Mouse (Mus musculus): ENCODE data around the gene Reps2. TPM values are rescaled to one million over a fixed set of nuclear protein-coding genes. Genes with fewer than 3 reads are reported as not detected.
A peak's percentile ranks its signal among the peaks of the same experiment; 100 is the strongest.

Reps2 gene
- polyA plus RNA-seq, 1 experiment from 2014 or later: 3.1 TPM

DNA sequence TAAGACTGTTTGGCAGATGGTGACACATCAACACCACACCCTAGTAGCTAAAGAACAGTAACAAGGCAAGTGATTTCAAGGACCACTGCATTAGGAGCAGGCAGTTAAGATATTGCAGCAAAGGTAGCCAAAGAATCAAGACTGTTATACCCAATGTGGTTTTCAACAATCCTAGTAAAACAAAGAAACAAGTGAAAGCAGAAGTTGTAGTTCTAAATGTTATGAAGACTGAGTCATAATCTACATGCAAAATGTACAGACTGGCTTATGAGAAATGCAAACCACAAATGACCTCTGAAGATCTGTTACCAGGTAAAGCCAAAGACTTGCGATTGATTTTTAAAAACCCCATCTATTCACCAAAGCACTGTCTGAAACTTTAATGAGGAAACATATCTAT, 101.5 kb downstream of the Reps2 start:
- 81% methylated on average over 1 of the region's 1 CpGs for WGBS
- DNase-seq (ENCODE audit: low spot score) (no peak), ATAC-seq (ENCODE audit: low read depth) (no peak)
- H3K27ac ChIP-seq (replicated peaks; ENCODE audit: low read depth, low read length): no peak overlapping the region
- H3K4me1 ChIP-seq (ENCODE audit: control insufficient read depth, insufficient read depth, low read length): no peaks in the 10 kb centered on the region
- no peak overlapping the region for H3K4me2 ChIP-seq (ENCODE audit: low read depth, low read length)
- H3K9me3 ChIP-seq (ENCODE audit: control insufficient read depth, low read length): no peaks in the 10 kb centered on the region
- H3K36me3 ChIP-seq (ENCODE audit: control insufficient read depth, insufficient read depth, low read length): no peaks in the 10 kb centered on the region
- peaks cover 8% of the 10 kb centered on the region for H3K27me3 ChIP-seq (replicated peaks; ENCODE audit: control insufficient read depth, insufficient read depth, low read length)
- no peak overlapping the region for H3K9ac ChIP-seq (ENCODE audit: low read depth, low read length)
- no peak overlapping the region for H3K4me3 ChIP-seq (ENCODE audit: low read depth, low read length)

DNA sequence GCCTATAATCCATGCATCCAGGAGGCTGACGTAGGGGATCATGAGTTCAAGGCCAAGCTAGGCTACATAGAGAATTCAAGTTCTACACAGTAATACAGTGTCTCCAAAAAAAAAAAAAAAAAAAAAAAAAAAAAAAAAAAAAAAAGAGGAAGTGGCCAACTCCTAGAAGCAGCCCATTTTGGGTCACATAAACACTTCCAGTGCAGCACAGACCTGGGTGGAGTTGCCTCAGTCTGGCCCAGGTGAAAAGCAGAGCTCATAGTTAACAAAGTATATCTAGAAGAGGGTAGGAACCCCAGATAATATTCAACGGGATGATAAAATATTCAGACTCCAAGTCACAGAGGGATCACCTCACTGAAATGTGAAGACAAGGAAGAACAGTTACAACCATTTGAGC, 112.4 kb downstream of the Reps2 start:
- Histone ChIP-seq H3K27ac (replicated peaks; ENCODE audit: low read depth, low read length) (no peak overlapping the region), H3K4me3 (ENCODE audit: low read depth, low read length) (no peak overlapping the region), H3K27me3 (replicated peaks; ENCODE audit: control insufficient read depth, insufficient read depth, low read length) (peaks cover 10% of the 10 kb centered on the region; the same call in 1 of the 2 replicates), H3K9me3 (ENCODE audit: control insufficient read depth, low read length) (no peaks in the 10 kb centered on the region), H3K36me3 (ENCODE audit: control insufficient read depth, insufficient read depth, low read length) (no peaks in the 10 kb centered on the region), H3K4me2 (ENCODE audit: low read depth, low read length) (no peak overlapping the region), H3K4me1 (ENCODE audit: control insufficient read depth, insufficient read depth, low read length) (no peaks in the 10 kb centered on the region), H3K9ac (ENCODE audit: low read depth, low read length) (no peak overlapping the region)
- no peak for ATAC-seq (ENCODE audit: low read depth)
- DNase-seq (ENCODE audit: low spot score): no peak
- 96% methylated on average over 2 of the region's 2 CpGs for WGBS

DNA sequence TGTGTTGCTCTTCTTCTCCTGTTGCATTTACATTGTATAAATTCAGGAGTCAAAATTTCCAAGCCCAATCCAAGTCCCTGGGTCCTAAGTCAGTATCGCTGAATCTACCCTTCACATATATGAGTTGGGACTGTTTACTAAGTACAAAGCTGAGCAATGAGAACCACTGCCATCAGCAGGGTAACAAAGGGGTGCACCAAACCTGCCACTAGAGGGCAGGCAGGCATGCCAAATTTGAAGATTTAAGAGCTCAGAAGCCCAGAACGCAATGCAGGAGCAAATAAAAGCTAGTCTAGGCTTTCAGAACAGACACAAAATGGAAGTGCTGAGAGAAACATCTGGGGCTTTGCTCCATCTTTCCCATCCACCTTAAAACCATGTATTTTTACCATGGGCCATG, 116.2 kb downstream of the Reps2 start:
- WGBS: 27% methylated on average over 2 of the region's 2 CpGs
- Histone ChIP-seq H3K4me1 (ENCODE audit: control insufficient read depth, insufficient read depth, low read length) (no peaks in the 10 kb centered on the region), H3K4me2 (ENCODE audit: low read depth, low read length) (no peak overlapping the region), H3K36me3 (ENCODE audit: control insufficient read depth, insufficient read depth, low read length) (no peaks in the 10 kb centered on the region), H3K9me3 (ENCODE audit: control insufficient read depth, low read length) (no peaks in the 10 kb centered on the region), H3K27ac (replicated peaks; ENCODE audit: low read depth, low read length) (no peak overlapping the region), H3K4me3 (ENCODE audit: low read depth, low read length) (no peak overlapping the region), H3K9ac (ENCODE audit: low read depth, low read length) (no peak overlapping the region), H3K27me3 (replicated peaks; ENCODE audit: control insufficient read depth, insufficient read depth, low read length) (peaks cover 16% of the 10 kb centered on the region)
- DNase-seq (ENCODE audit: low spot score) (peak; percentile 67), ATAC-seq (ENCODE audit: low read depth) (no peak)

DNA sequence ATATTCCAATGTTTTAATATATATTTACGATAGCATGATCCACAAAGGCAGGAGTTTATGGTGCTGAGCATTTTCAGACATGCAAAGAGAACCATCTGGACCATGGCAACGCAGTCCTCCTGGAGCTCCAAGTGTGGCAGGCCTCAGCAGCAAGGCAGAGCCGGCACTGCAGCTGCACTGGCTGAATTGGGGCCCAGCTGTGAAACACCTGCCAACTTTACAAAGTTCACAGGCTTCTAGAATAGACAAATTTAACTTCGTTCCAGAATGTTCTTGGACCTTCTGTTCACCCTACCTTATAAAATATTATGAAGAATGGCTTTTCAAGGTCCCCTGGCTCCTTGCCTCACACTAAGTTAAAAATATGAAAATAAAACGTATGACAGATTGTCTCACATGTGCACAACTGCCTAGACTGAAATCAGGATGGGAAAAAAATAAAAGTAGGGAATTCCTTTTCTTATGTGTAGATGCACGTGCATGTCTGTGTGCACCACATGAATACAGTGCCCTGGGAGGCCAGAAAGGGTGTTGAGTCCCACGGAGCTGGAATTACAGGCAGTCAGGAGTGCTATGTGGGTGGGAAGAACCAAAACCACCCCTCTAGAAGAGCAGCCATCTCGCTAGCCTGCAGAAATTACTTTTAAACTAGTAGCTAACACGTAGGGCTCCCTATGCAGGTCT, 121.5 kb downstream of the Reps2 start:
- peak; percentile 77; the same call in 1 of the 2 replicates for ATAC-seq (ENCODE audit: low read depth)
- no peak overlapping the region for H3K27ac ChIP-seq (replicated peaks; ENCODE audit: low read depth, low read length)
- no peaks in the 10 kb centered on the region for H3K36me3 ChIP-seq (ENCODE audit: control insufficient read depth, insufficient read depth, low read length)
- H3K4me2 ChIP-seq (ENCODE audit: low read depth, low read length): no peak overlapping the region
- peak; percentile 67 for DNase-seq (ENCODE audit: low spot score)
- no peak overlapping the region for H3K9ac ChIP-seq (ENCODE audit: low read depth, low read length)
- H3K27me3 ChIP-seq (replicated peaks; ENCODE audit: control insufficient read depth, insufficient read depth, low read length): peaks cover 20% of the 10 kb centered on the region
- WGBS: 47% methylated on average over 9 of the region's 9 CpGs
- no peaks in the 10 kb centered on the region for H3K9me3 ChIP-seq (ENCODE audit: control insufficient read depth, low read length)
- H3K4me1 ChIP-seq (ENCODE audit: control insufficient read depth, insufficient read depth, low read length): no peaks in the 10 kb centered on the region
- no peak overlapping the region for H3K4me3 ChIP-seq (ENCODE audit: low read depth, low read length)

DNA sequence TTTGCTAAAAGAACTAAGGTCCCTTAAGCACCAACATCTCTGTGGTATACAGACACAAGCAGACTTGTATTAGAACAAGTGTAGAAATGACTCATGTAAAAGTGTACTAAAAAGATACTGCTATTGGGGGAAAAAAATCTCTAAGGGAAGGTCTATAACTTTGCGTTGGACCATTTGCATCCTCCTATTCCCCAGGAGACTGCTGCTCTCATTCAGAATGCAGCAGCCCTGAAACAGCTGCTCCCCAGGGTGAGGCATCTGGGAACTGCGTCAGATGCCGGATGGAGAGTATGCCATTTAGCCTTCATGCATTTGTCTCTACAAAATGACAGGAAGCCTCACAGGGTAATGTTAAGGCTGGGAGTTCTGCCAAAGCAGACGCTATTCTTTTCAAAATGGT, 122.3 kb downstream of the Reps2 start:
- H3K4me1 ChIP-seq (ENCODE audit: control insufficient read depth, insufficient read depth, low read length): no peaks in the 10 kb centered on the region
- DNase-seq (ENCODE audit: low spot score) (peak; percentile 79), ATAC-seq (ENCODE audit: low read depth) (peak; percentile 47; the same call in 1 of the 2 replicates)
- peaks cover 24% of the 10 kb centered on the region for H3K27me3 ChIP-seq (replicated peaks; ENCODE audit: control insufficient read depth, insufficient read depth, low read length)
- no peak overlapping the region for H3K4me3 ChIP-seq (ENCODE audit: low read depth, low read length)
- no peak overlapping the region for H3K9ac ChIP-seq (ENCODE audit: low read depth, low read length)
- no peaks in the 10 kb centered on the region for H3K36me3 ChIP-seq (ENCODE audit: control insufficient read depth, insufficient read depth, low read length)
- no peak overlapping the region for H3K4me2 ChIP-seq (ENCODE audit: low read depth, low read length)
- peak overlapping the region; percentile 28; the same call in 1 of the 2 replicates for H3K27ac ChIP-seq (replicated peaks; ENCODE audit: low read depth, low read length)
- H3K9me3 ChIP-seq (ENCODE audit: control insufficient read depth, low read length): no peaks in the 10 kb centered on the region
- WGBS: 38% methylated on average over 4 of the region's 4 CpGs

GRCm38 (mm10) chrX:162520374-162520773, 123.1 kb downstream of the Reps2 start:
- Histone ChIP-seq H3K9ac (ENCODE audit: low read depth, low read length) (no peak overlapping the region), H3K27me3 (replicated peaks; ENCODE audit: control insufficient read depth, insufficient read depth, low read length) (peaks cover 24% of the 10 kb centered on the region), H3K36me3 (ENCODE audit: control insufficient read depth, insufficient read depth, low read length) (no peaks in the 10 kb centered on the region), H3K4me1 (ENCODE audit: control insufficient read depth, insufficient read depth, low read length) (no peaks in the 10 kb centered on the region), H3K4me2 (ENCODE audit: low read depth, low read length) (no peak overlapping the region), H3K9me3 (ENCODE audit: control insufficient read depth, low read length) (no peaks in the 10 kb centered on the region), H3K27ac (replicated peaks; ENCODE audit: low read depth, low read length) (no peak overlapping the region), H3K4me3 (ENCODE audit: low read depth, low read length) (no peak overlapping the region)
- WGBS: 81% methylated on average over 2 of the region's 2 CpGs
- DNase-seq (ENCODE audit: low spot score): no peak
- no peak for ATAC-seq (ENCODE audit: low read depth)

- 54% methylated on average over 2 of the region's 2 CpGs for WGBS
- Histone ChIP-seq H3K9me3 (ENCODE audit: control insufficient read depth, low read length) (no peaks in the 10 kb centered on the region), H3K36me3 (ENCODE audit: control insufficient read depth, insufficient read depth, low read length) (no peaks in the 10 kb centered on the region), H3K4me3 (ENCODE audit: low read depth, low read length) (no peak overlapping the region), H3K27me3 (replicated peaks; ENCODE audit: control insufficient read depth, insufficient read depth, low read length) (peaks cover 15% of the 10 kb centered on the region), H3K4me2 (ENCODE audit: low read depth, low read length) (no peak overlapping the region), H3K9ac (ENCODE audit: low read depth, low read length) (no peak overlapping the region), H3K27ac (replicated peaks; ENCODE audit: low read depth, low read length) (no peak overlapping the region), H3K4me1 (ENCODE audit: control insufficient read depth, insufficient read depth, low read length) (no peaks in the 10 kb centered on the region)
- DNase-seq (ENCODE audit: low spot score): peak; percentile 52
- no peak for ATAC-seq (ENCODE audit: low read depth)
These were observed 132.9 kb downstream of the Reps2 start for GRCm38 (mm10) chrX:162510426-162510980.

GRCm38 (mm10) chrX:162505186-162505585, 138.3 kb downstream of the Reps2 start:
- Histone ChIP-seq H3K27me3 (replicated peaks; ENCODE audit: control insufficient read depth, insufficient read depth, low read length) (peaks cover 38% of the 10 kb centered on the region), H3K4me3 (ENCODE audit: low read depth, low read length) (no peak overlapping the region), H3K4me1 (ENCODE audit: control insufficient read depth, insufficient read depth, low read length) (no peaks in the 10 kb centered on the region), H3K36me3 (ENCODE audit: control insufficient read depth, insufficient read depth, low read length) (no peaks in the 10 kb centered on the region), H3K27ac (replicated peaks; ENCODE audit: low read depth, low read length) (no peak overlapping the region), H3K9me3 (ENCODE audit: control insufficient read depth, low read length) (no peaks in the 10 kb centered on the region), H3K9ac (ENCODE audit: low read depth, low read length) (no peak overlapping the region), H3K4me2 (ENCODE audit: low read depth, low read length) (no peak overlapping the region)
- ATAC-seq (ENCODE audit: low read depth) (no peak), DNase-seq (ENCODE audit: low spot score) (no peak)
- WGBS: 51% methylated on average over 2 of the region's 2 CpGs

GRCm38 (mm10) chrX:162503436-162503835, 140.0 kb downstream of the Reps2 start:
- ATAC-seq (ENCODE audit: low read depth) (no peak), DNase-seq (ENCODE audit: low spot score) (peak; percentile 64)
- Histone ChIP-seq H3K36me3 (ENCODE audit: control insufficient read depth, insufficient read depth, low read length) (no peaks in the 10 kb centered on the region), H3K4me2 (ENCODE audit: low read depth, low read length) (no peak overlapping the region), H3K27me3 (replicated peaks; ENCODE audit: control insufficient read depth, insufficient read depth, low read length) (peaks cover 31% of the 10 kb centered on the region), H3K9me3 (ENCODE audit: control insufficient read depth, low read length) (no peaks in the 10 kb centered on the region), H3K9ac (ENCODE audit: low read depth, low read length) (no peak overlapping the region), H3K4me1 (ENCODE audit: control insufficient read depth, insufficient read depth, low read length) (no peaks in the 10 kb centered on the region), H3K27ac (replicated peaks; ENCODE audit: low read depth, low read length) (no peak overlapping the region), H3K4me3 (ENCODE audit: low read depth, low read length) (no peak overlapping the region)
- WGBS: 52% methylated on average over 2 of the region's 2 CpGs
